Mouse (Mus musculus): ENCODE results near the gene Spns1. TPM values are rescaled to one million over a fixed set of nuclear protein-coding genes. Genes with fewer than 3 reads are reported as not detected.
A peak's percentile ranks its signal among the peaks of the same experiment; 100 is the strongest.
"Not testable (repeated sequence)": the region's sequence is repeated elsewhere in the genome, so short reads cannot be mapped to it uniquely, and the experiment has no call there.

The Spns1 gene
- polyA plus RNA-seq, 1 experiment from 2014 or later, result 77.9 TPM

DNA sequence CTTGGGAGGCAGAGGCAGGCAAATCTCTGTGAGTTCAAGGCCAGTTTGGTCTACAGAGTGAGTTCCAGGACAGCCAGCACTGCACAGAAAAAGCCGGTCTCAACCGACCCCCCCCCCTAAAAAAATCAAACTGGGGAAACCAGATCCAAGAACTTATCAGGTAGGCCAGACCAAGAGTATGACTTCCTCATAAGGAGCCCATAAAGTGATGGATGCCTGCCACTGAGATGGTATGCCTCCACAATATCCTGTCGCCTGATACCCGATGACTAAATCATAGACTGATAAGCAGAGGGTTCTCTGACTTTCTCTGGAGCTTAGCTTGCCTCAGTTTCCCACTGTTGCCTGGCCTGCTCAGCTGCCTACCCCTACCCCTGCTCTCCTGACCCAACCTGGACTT lies 20.6 kb upstream of the Spns1 start:
- H3K9me3 ChIP-seq, result no peaks in the 10 kb centered on the region
- H3K4me2 ChIP-seq (replicated peaks), result no peak overlapping the region
- H3K36me3 ChIP-seq, result no peaks in the 10 kb centered on the region
- H3K4me1 ChIP-seq (replicated peaks), result peaks cover 14% of the 10 kb centered on the region
- H3K4me3 ChIP-seq (replicated peaks), result no peak overlapping the region
- H3K27me3 ChIP-seq, result no peaks in the 10 kb centered on the region
- no peak overlapping the region for H3K27ac ChIP-seq
- H3K9ac ChIP-seq (replicated peaks), result no peak overlapping the region
- ATAC-seq, result no peak
- 98% methylated on average over 4 of the region's 4 CpGs for WGBS

DNA sequence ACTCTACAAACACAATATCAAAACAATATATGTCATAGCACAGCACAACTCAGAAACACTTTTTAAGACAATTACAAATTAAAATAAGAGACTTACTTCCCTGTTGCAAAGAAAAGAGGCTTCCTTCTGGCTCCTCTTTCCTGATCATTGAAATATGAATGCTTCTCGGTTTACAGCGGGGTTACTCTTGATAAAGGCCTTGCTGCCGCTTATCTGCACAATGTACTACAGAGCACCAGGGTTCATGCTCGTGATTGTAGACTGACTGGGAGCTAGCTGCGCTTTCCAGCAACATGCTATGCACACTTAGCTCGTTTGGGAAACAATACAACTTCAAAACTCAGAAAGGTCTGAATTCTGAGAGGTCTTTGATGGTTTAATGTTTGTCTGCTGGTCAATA lies 20.0 kb upstream of the Spns1 start:
- Histone ChIP-seq H3K36me3 (no peaks in the 10 kb centered on the region), H3K27ac (no peak overlapping the region), H3K4me1 (replicated peaks) (peaks cover 14% of the 10 kb centered on the region), H3K9ac (replicated peaks) (no peak overlapping the region), H3K4me3 (replicated peaks) (no peak overlapping the region), H3K4me2 (replicated peaks) (0 out of 2 replicates have a peak overlapping the region, but pooled peaks have one; percentile 16), H3K9me3 (no peaks in the 10 kb centered on the region), H3K27me3 (no peaks in the 10 kb centered on the region)
- WGBS, result 58% methylated on average over 6 of the region's 6 CpGs
- no peak for ATAC-seq

DNA sequence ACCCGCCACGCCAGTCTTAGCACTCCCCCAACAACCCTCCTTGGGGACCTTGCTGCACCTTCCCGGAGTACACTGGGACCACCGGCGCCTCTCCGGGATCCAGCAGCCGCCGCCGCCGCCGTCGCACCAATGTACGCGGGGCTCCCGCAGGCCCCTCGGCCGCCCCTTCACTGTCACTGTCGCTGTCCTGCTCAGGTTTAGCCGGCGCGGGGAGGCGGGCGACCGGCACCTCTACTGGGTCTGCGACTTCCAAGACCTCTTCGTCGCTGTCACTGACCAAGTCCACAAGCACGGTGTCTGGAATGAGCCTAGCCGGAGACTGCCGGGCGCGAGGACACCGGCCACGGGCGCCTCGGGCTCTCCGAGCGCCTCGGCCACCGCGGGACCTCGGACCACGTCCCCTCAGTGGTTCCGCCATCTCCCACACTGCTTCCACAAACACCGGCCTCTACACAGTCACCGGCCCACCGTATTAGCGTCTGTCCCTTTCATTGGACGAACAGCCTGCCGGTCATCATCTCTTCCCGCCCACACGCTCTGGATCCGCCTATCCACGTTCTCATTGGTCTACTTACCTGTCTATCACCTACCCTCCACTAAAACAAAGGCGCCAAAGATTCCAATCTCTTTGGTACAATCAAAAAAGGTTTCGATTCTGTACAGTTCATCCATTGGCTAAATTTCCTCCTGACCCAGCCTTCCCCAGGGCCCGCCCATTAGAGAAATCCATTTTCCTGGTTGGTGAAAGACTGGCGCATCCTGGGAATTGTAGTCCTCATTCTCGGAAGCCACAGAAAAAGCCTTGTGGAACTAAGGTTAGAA lies 19.3 kb upstream of the Spns1 start, which contains the start of gene Nfatc2ip:
Nfatc2ip (minus strand) TSS at position 440 of the 822 bp plus-strand sequence.
- no peaks in the 10 kb centered on the region for H3K27me3 ChIP-seq
- peak within 1 kb of the TSS; percentile 82 for H3K4me2 ChIP-seq (replicated peaks)
- no peaks in the 10 kb centered on the region for H3K9me3 ChIP-seq
- H3K4me3 ChIP-seq (replicated peaks), result peak within 1 kb of the TSS; percentile 84
- H3K4me1 ChIP-seq (replicated peaks), result peaks cover 14% of the 10 kb centered on the region
- H3K9ac ChIP-seq (replicated peaks), result peak within 1 kb of the TSS; percentile 86
- H3K27ac ChIP-seq, result peak within 1 kb of the TSS; percentile 64
- ATAC-seq, result peak; percentile 100
- H3K36me3 ChIP-seq, result no peaks in the 10 kb centered on the region
- under 1% methylated on average over 59 of the region's 59 CpGs for WGBS

DNA sequence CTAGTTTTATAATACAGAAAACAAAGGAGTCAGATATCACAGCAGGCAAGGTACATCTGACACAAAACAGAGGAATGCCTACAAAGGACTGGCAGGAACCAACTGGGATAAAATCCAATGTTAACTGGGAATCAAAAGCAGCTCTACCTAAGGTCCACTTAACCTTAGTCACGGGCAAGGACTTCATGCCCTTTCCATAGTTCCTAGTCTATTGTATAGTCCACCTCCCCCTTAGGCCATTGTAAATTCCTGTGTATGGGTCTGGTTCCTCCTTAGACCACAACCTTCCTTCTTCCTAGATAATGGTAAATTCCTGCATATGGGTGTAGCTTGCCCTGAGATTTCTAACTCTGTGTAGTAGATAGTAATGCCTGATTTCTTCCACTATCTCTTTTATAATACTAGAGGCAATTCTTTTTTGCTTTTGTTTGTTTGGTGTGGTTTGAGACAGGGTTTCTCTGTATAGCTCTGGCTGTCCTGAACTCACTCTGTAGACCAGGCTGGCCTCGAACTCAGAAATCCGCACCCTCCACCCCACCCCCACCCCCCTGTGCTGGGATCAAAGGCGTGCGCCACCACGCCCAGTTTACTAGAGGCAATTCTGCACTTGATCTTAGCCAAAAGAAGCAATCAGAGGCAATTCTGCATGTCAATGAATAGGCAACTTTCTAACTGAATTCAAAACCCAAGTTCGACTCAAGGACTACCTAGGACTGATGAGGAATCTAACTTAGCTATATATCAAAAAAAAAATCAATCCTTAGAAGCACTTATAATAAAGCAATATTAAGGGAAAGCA lies 15.0 kb upstream of the Spns1 start:
- not testable (repeated sequence) for H3K27ac ChIP-seq; H3K4me2 ChIP-seq (replicated peaks); H3K9me3 ChIP-seq; H3K4me3 ChIP-seq (replicated peaks); ATAC-seq; H3K27me3 ChIP-seq; H3K9ac ChIP-seq (replicated peaks)
- Histone ChIP-seq H3K4me1 (replicated peaks) (peaks cover 13% of the 10 kb centered on the region), H3K36me3 (peaks cover 31% of the 10 kb centered on the region)
- WGBS, result 92% methylated on average over 7 of the region's 7 CpGs

DNA sequence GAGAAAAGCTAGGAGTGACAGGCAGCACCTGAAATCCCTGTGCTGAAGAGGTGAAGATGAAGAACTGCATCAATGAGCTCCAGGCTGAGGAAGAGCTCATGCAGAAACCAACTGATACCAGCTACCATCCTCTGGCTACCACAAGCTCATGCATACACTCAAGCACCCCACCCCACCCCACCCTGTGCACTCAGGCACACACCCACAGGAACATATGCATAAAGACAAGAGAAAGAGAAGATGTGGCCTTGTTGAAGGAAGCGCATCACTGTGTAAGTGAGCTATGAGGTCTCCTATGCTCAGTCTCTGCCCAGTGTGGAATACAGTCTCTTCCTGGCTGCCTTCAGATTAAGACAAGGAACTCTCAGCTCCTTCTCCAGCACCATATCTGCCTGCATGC lies 10.9 kb upstream of the Spns1 start:
- no peak overlapping the region for H3K9ac ChIP-seq (replicated peaks)

DNA sequence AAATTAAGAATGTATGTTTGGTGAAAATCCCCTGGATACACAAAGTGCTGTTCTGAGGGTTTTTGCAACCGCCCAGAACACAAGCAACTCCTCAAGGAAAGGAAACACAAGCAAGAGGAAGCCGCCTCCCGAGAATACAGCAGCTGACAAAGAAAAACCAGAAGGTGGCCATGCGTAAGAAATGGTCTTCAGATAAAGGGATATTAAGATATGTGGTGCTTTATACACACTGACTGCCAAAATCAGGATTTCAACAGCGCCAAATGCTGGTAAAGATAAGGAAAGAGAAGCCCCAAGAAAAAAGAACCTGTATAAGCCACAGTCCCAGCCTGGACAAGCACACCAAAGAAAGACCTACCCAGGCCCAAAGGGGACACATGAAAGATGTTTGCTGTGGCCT lies 6.3 kb upstream of the Spns1 start:
- Histone ChIP-seq H3K9me3 (no peaks in the 10 kb centered on the region), H3K27me3 (no peaks in the 10 kb centered on the region), H3K9ac (replicated peaks) (no peak overlapping the region), H3K27ac (no peak overlapping the region), H3K36me3 (peaks cover 40% of the 10 kb centered on the region), H3K4me3 (replicated peaks) (no peak overlapping the region), H3K4me2 (replicated peaks) (no peak overlapping the region), H3K4me1 (replicated peaks) (no peaks in the 10 kb centered on the region)
- no peak for ATAC-seq
- 94% methylated on average over 5 of the region's 5 CpGs for WGBS

More for the DNA sequence above, 10.9 kb upstream of the Spns1 start:
- Histone ChIP-seq H3K36me3 (peaks cover 59% of the 10 kb centered on the region), H3K9me3 (no peaks in the 10 kb centered on the region), H3K4me2 (replicated peaks) (no peak overlapping the region), H3K4me3 (replicated peaks) (no peak overlapping the region), H3K27me3 (no peaks in the 10 kb centered on the region), H3K4me1 (replicated peaks) (no peaks in the 10 kb centered on the region), H3K27ac (no peak overlapping the region)
- no peak for ATAC-seq
- WGBS, result 100% methylated on average over 1 of the region's 1 CpGs

DNA sequence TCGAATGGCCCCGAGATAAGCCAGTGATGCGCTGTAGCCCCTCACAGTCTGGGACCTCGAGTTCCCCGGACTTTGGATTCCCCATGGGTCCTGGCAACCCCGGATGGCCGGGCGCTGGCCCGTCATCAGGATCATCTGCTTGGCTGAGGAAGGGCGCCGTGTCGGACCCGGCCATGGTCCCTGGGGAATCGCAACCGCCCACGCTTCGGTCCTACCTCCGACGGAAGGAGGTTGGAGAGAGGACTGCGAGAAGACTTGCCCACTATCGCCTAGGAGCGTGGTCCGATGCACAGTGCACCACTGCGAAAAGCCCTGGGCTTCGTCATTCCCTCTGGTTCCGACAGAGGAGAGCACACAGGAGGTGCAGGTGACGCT lies 360 bp downstream of the Spns1 start:
- H3K4me1 ChIP-seq (replicated peaks), result peaks cover 26% of the 10 kb centered on the region
- peak overlapping the region; percentile 92 for H3K4me2 ChIP-seq (replicated peaks)
- peaks cover 32% of the 10 kb centered on the region for H3K36me3 ChIP-seq
- 2% methylated on average over 27 of the region's 27 CpGs for WGBS
- H3K4me3 ChIP-seq (replicated peaks), result peak overlapping the region; percentile 79
- no peaks in the 10 kb centered on the region for H3K9me3 ChIP-seq
- 0 out of 2 replicates have a peak overlapping the region, but pooled peaks have one; percentile 42 for H3K27ac ChIP-seq
- peak overlapping the region; percentile 76 for H3K9ac ChIP-seq (replicated peaks)
- no peaks in the 10 kb centered on the region for H3K27me3 ChIP-seq
- ATAC-seq, result no peak; the same call in 1 of the 2 replicates

DNA sequence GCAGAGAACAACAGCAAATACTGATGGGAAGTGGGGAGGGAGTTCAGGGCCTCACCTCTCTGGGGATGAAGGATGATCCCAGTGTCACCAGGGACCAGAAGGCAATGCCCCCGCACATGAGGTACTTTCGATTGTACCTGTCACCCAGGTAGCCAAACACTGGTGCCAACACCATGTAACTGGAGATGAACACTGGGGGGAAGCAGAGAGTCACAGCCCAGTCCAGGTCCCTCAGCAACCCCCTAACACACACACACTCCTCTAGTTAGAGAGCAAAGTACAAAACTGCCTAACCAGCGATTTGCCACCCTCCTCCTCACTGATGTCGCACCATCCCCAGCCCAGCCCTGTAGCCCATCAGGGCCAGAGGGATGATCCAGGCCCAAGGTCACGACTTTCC lies 2.2 kb downstream of the Spns1 start:
- H3K36me3 ChIP-seq, result peaks cover 50% of the 10 kb centered on the region
- no peak overlapping the region for H3K4me2 ChIP-seq (replicated peaks)
- no peak overlapping the region for H3K27ac ChIP-seq
- no peaks in the 10 kb centered on the region for H3K9me3 ChIP-seq
- no peaks in the 10 kb centered on the region for H3K27me3 ChIP-seq
- no peak overlapping the region for H3K9ac ChIP-seq (replicated peaks)
- H3K4me1 ChIP-seq (replicated peaks), result peaks cover 26% of the 10 kb centered on the region
- ATAC-seq, result no peak
- H3K4me3 ChIP-seq (replicated peaks), result no peak overlapping the region
- WGBS, result 80% methylated on average over 5 of the region's 5 CpGs

DNA sequence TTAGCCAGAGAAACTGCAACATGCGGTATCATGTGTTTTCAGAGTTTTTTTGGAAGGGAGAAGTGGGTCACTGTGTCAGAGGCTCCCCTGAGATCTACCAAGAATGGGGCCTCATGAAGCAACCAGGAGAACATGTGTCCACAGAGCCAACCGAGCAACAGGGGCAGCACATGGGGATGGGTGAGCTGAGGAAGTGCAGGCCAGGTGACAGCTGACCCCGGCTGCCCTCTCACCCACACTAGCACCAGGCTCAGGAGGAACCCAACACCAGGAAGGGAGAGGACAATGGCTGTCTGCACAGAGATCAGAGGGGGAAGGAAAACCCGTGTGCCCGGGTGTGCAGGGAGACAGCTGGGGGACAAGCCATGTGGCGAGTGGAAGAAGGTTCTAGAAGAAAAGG lies 2.7 kb downstream of the Spns1 start:
- no peak overlapping the region for H3K4me3 ChIP-seq (replicated peaks)
- H3K9me3 ChIP-seq, result no peaks in the 10 kb centered on the region
- peaks cover 55% of the 10 kb centered on the region for H3K36me3 ChIP-seq
- H3K4me2 ChIP-seq (replicated peaks), result no peak overlapping the region
- no peak overlapping the region for H3K9ac ChIP-seq (replicated peaks)
- H3K4me1 ChIP-seq (replicated peaks), result peaks cover 26% of the 10 kb centered on the region
- H3K27ac ChIP-seq, result no peak overlapping the region
- no peak for ATAC-seq
- 90% methylated on average over 6 of the region's 6 CpGs for WGBS
- H3K27me3 ChIP-seq, result no peaks in the 10 kb centered on the region

DNA sequence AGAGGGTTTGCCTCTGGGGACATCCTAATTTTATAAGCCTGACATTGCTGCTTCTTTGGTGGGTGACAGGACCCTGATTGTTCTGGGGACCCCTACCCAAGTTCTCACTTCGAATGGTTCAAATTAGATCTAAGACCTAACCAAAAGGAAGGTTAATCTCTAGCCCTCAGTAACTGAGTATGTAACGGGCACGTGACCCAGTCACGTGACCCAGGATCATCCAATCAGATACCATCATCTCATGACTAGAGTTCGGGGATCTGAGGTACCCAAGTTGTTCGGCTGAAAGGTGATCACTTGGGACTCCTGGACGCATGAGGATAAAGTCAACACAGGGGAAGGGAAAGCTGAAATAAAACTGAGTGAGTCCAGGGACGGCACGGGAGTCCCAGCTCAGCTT lies 4.2 kb downstream of the Spns1 start:
- Histone ChIP-seq H3K9ac (replicated peaks) (no peak overlapping the region), H3K4me1 (replicated peaks) (peaks cover 21% of the 10 kb centered on the region), H3K4me2 (replicated peaks) (no peak overlapping the region), H3K36me3 (peaks cover 69% of the 10 kb centered on the region), H3K27me3 (no peaks in the 10 kb centered on the region), H3K9me3 (no peaks in the 10 kb centered on the region), H3K4me3 (replicated peaks) (no peak overlapping the region), H3K27ac (no peak overlapping the region)
- no peak for ATAC-seq
- 92% methylated on average over 9 of the region's 9 CpGs for WGBS

DNA sequence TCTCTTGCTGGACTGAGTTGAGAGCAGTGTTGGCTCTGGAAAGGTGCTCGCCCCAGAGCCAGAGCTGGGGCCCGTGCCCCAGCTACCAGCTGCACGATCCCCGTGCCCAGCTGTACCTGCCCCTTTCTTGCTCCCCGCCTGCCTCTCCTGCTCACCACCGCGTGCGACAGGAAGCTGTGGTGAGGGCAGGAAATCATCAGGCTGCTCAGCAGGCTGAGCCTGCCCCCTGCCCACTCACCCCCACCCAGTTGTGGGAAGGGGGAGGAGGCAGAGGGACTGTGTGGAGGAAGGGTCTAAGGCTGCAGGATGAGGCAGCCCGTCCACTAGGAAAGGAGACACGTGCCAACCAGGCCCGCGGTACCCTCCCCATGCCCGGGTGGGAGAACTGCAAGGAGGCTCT lies 7.9 kb downstream of the Spns1 start, which contains the start of gene Lat:
Lat (minus strand) TSS at position 178 of the 400 bp plus-strand sequence.
- Histone ChIP-seq H3K36me3 (peaks cover 70% of the 10 kb centered on the region), H3K27me3 (no peaks in the 10 kb centered on the region), H3K27ac (no peak within 1 kb of the TSS), H3K9me3 (no peaks in the 10 kb centered on the region), H3K4me3 (replicated peaks) (no peak within 1 kb of the TSS), H3K4me2 (replicated peaks) (no peak within 1 kb of the TSS), H3K4me1 (replicated peaks) (no peaks in the 10 kb centered on the region), H3K9ac (replicated peaks) (no peak within 1 kb of the TSS)
- 84% methylated on average over 13 of the region's 13 CpGs for WGBS
- 0 out of 2 replicates have a peak, but pooled peaks have one; percentile 6 for ATAC-seq

DNA sequence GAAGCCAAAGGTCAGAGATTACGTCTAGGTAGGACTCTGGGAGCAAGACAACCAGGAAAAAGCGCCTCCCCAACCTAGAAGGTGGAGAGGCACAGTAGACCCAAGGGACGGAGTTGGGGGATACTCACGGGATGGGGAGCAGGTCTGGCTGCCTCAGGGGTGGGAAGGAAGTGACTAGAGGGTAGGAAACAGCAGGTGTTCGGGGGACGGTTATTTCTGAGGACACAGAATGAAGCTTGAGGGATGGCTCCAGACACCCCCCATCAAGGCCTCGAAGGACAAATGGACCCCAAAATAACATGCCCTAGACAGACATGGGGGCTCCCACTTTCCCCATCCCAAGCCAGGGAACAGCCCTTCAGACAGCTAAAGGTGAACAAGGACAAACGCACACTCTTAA lies 8.9 kb downstream of the Spns1 start:
- H3K4me2 ChIP-seq (replicated peaks), result no peak overlapping the region
- H3K4me1 ChIP-seq (replicated peaks), result no peaks in the 10 kb centered on the region
- ATAC-seq, result no peak
- H3K9me3 ChIP-seq, result no peaks in the 10 kb centered on the region
- no peak overlapping the region for H3K9ac ChIP-seq (replicated peaks)
- H3K4me3 ChIP-seq (replicated peaks), result no peak overlapping the region
- H3K27me3 ChIP-seq, result no peaks in the 10 kb centered on the region
- H3K27ac ChIP-seq, result no peak overlapping the region
- WGBS, result 88% methylated on average over 8 of the region's 8 CpGs
- peaks cover 69% of the 10 kb centered on the region for H3K36me3 ChIP-seq

Measured in midbrain, embryonic 13.5 days (tissue).